Mouse (Mus musculus): ENCODE data around the gene Taf5l. TPM values are rescaled to one million over a fixed set of nuclear protein-coding genes. Genes with fewer than 3 reads are reported as not detected.
"Not testable (repeated sequence)": the region's sequence is repeated elsewhere in the genome, so short reads cannot be mapped to it uniquely, and the experiment has no call there.

Taf5l gene
- polyA plus RNA-seq, 1 experiment from 2014 or later = 37.8 TPM

DNA sequence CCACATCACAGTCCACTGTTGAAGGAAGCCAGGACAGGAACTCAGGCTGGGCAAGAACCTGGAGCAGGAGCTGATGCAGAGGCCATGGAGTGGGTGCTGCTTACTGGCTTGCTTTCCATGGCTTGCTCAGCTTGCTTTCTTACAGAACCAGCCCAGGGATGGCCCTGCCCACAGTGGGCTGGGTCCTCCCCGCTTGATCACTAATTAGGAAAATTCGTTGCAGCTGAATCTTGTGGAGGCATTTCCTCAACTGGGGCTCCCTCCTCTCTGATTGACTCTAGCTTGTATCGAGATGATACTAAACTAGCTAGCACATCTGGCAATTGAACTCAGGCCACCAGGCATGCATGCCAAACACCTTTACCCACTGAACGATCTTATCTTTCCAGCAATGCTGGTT is 18.2 kb upstream of the Taf5l start:
- Histone ChIP-seq H3K27ac (no peak overlapping the region), H3K4me3 (no peak overlapping the region), H3K36me3 (peaks cover 92% of the 10 kb centered on the region), H3K4me1 (replicated peaks) (no peaks in the 10 kb centered on the region), H3K27me3 (ENCODE audit: insufficient read depth, poor library complexity, severe bottlenecking) (no peaks in the 10 kb centered on the region), H3K9me3 (no peaks in the 10 kb centered on the region)
- no peak for DNase-seq (ENCODE audit: low spot score)
- 92% methylated on average over 4 of the region's 4 CpGs for WGBS

DNA sequence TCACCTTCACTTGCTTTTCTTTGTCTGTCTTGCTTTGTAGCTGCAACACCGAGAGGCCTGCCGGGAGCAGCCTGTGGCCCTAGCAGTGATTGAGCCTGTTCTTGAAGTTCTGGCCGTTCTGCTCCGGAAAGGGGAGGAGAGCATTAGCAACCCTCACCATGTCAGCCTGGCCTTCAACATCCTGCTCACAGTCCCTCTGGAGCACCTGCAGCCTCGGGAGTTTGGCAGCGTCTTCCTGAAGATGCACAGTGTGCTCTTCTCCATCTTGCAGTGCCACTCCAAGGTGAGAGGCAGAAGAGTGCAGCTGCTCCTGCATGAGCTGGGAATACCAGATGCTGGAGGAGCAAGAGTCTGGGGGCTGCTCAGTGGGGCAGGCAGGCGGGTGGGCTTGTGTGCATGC is 16.9 kb upstream of the Taf5l start:
- Histone ChIP-seq H3K27me3 (ENCODE audit: insufficient read depth, poor library complexity, severe bottlenecking) (no peaks in the 10 kb centered on the region), H3K36me3 (peaks cover 97% of the 10 kb centered on the region), H3K27ac (no peak overlapping the region), H3K4me3 (no peak overlapping the region), H3K9me3 (no peaks in the 10 kb centered on the region), H3K4me1 (replicated peaks) (no peaks in the 10 kb centered on the region)
- no peak for DNase-seq (ENCODE audit: low spot score)
- WGBS = 92% methylated on average over 7 of the region's 7 CpGs

DNA sequence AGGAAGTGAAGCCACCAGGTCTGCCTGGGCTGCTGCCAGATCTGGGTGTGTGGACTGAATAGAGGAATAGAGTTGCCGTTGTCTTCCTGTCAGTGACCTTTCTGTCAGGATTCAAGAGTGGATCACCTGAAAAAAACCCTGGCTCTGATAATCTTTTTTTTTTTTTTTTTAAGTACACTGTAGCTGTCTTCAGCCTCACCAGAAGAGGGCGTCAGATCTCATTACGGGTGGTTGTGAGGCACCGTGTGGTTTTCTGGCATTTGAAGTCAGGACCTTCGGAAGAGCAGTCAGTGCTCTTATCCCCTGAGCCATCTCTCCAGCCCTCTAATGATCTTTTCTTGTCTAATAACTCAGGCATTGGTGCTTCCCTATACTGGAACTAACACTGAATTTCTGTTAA is 12.2 kb upstream of the Taf5l start:
- Histone ChIP-seq H3K4me1 (replicated peaks) (no peaks in the 10 kb centered on the region), H3K4me3 (no peak overlapping the region), H3K36me3 (peaks cover 95% of the 10 kb centered on the region), H3K9me3 (no peaks in the 10 kb centered on the region), H3K27ac (no peak overlapping the region), H3K27me3 (ENCODE audit: insufficient read depth, poor library complexity, severe bottlenecking) (no peaks in the 10 kb centered on the region)
- WGBS = 75% methylated on average over 5 of the region's 5 CpGs
- no peak for DNase-seq (ENCODE audit: low spot score)

DNA sequence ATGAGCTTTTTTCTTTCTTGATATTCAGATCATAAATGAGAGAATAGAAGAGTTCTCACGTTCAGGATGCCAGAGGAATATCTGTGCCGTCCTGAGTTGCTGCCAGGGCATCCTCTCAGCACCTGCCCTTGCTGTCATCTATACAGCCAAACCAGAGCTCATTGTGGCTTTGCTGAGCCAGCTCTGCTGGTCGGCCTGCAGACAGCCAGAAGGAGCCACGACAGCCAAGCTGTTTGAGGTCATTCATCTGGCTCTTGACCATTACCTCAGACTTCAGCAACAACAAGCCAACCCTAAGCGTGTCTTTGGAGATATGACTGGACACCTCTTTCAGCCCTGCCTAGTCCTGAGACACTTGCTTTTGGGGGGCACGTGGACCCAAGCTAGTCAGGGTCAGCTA is 6.6 kb upstream of the Taf5l start:
- no peak for DNase-seq (ENCODE audit: low spot score)
- Histone ChIP-seq H3K9me3 (no peaks in the 10 kb centered on the region), H3K4me3 (no peak overlapping the region), H3K27me3 (ENCODE audit: insufficient read depth, poor library complexity, severe bottlenecking) (no peaks in the 10 kb centered on the region), H3K36me3 (peaks cover 89% of the 10 kb centered on the region), H3K27ac (no peak overlapping the region), H3K4me1 (replicated peaks) (0 out of 2 replicates have a peak, but pooled peaks cover 3% of the 10 kb centered on the region)
- WGBS = 91% methylated on average over 6 of the region's 6 CpGs

DNA sequence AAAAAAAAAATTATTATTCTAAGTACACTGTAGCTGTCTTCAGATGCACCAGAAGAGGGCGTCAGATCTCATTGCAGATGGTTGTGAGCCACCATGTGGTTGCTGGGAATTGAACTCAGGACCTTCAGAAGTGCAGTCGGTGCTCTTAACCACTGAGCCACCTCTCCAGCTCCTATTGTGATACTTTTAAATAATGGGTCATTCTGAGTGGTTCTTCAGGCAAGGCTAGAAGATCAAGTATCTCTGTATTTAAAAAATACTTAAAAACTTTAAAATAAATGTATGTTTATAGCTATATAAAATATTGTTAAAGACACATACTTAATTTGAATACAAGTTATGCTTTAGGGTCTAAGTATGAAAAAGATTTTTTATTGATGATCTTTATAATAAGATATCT is 5.1 kb upstream of the Taf5l start:
- not testable (repeated sequence) for DNase-seq (ENCODE audit: low spot score); H3K9me3 ChIP-seq; H3K4me3 ChIP-seq; H3K27ac ChIP-seq; H3K27me3 ChIP-seq (ENCODE audit: insufficient read depth, poor library complexity, severe bottlenecking)
- H3K4me1 ChIP-seq (replicated peaks) = peaks cover 14% of the 10 kb centered on the region
- peaks cover 77% of the 10 kb centered on the region for H3K36me3 ChIP-seq
- WGBS = 79% methylated on average over 2 of the region's 2 CpGs

DNA sequence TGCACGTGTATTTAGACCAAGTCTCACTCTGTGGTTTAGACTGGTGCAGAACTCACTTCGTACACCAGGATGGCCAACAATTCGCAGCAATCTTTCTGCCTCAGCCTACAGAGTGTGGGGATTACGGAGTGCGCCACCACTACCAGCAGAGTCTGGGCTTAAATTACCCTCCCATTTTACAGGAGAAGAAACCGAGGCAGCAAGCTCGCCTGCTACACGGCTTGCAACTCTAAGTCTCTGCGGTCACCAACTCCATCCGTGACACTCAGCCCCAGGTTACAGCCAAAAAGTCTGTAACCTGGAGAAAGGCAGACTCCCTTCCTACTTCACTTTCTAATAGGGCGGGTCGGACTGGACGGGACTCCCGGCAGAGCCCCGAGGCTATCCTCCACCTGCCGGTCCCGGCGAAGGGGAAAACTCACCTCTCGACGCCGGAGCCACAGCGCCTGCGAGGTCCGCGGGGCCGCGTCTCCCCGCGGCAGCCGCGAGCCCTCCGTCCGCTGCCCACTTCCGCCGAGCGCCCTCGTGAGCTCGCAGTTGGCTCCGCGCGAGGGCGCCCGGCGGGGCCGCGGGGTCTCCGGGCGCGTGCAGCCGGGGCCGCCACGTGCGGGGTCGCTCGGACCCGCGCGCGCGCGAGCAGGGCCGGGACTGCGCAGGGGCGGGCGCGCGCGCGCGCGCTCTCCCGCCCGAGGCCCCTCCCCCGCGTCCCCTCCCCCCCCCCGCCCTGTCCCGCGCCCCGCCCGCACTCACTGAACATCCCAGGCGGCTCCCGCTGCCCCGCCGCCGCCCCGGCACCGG is 559 bp downstream of the Taf5l start:
- H3K4me1 ChIP-seq (replicated peaks) = peaks cover 39% of the 10 kb centered on the region
- H3K9me3 ChIP-seq = no peaks in the 10 kb centered on the region
- no peak for DNase-seq (ENCODE audit: low spot score)
- 1% methylated on average over 76 of the region's 87 CpGs for WGBS
- peaks cover 22% of the 10 kb centered on the region for H3K36me3 ChIP-seq
- no peaks in the 10 kb centered on the region for H3K27me3 ChIP-seq (ENCODE audit: insufficient read depth, poor library complexity, severe bottlenecking)
- H3K27ac ChIP-seq = peak overlapping the region; percentile 99
- peak overlapping the region; percentile 87 for H3K4me3 ChIP-seq

DNA sequence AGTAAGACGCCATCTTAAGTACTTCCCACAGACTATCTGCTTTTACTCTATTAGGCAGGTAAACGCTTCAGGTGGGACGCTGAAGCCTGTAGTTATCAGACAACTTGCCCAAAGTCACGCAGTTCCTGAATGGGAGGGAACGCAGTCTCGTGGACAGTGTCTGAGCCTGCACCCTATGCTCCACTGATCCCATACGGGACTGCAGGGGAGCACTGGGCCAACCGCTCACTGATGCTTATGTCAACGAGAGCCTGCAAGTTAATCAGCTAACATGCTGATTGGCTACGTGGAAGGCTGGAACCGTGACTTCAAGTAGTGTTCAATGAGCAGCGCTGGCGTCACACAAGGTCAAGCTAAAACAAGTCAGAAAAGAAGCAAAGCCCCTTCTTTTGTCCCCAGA is 1.4 kb downstream of the Taf5l start:
- H3K27ac ChIP-seq = peak overlapping the region; percentile 9; the same call in 1 of the 2 replicates

DNA sequence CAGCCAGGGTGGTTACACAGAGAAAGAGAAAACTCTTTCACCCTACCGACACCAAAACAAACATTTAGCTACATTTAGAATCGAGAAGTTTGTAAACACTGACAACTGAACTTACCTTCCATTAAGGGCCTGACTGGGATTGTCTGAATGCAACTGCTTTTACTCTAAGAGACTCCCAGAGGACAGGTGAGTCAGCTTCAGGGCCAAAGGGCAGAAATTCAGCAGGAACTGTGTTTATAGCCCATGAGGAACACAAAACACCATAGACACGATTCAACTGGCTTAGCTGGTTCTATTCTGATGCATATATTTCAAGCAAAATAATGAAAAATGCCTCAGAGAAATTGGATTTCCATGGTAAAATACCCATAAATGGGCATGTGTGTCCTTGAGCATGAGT is 6.4 kb downstream of the Taf5l start:
- WGBS = 89% methylated on average over 3 of the region's 3 CpGs
- H3K27ac ChIP-seq = no peak overlapping the region
- no peaks in the 10 kb centered on the region for H3K27me3 ChIP-seq (ENCODE audit: insufficient read depth, poor library complexity, severe bottlenecking)
- H3K4me1 ChIP-seq (replicated peaks) = peaks cover 15% of the 10 kb centered on the region
- no peak overlapping the region for H3K4me3 ChIP-seq
- DNase-seq (ENCODE audit: low spot score) = no peak
- no peaks in the 10 kb centered on the region for H3K9me3 ChIP-seq
- H3K36me3 ChIP-seq = peaks cover 11% of the 10 kb centered on the region

More for the DNA sequence above, 1.4 kb downstream of the Taf5l start:
- WGBS = 39% methylated on average over 13 of the region's 13 CpGs
- no peaks in the 10 kb centered on the region for H3K27me3 ChIP-seq (ENCODE audit: insufficient read depth, poor library complexity, severe bottlenecking)
- peak overlapping the region; percentile 87 for H3K4me3 ChIP-seq
- DNase-seq (ENCODE audit: low spot score) = peak; percentile 15
- H3K4me1 ChIP-seq (replicated peaks) = peaks cover 39% of the 10 kb centered on the region
- H3K9me3 ChIP-seq = no peaks in the 10 kb centered on the region
- peaks cover 13% of the 10 kb centered on the region for H3K36me3 ChIP-seq

DNA sequence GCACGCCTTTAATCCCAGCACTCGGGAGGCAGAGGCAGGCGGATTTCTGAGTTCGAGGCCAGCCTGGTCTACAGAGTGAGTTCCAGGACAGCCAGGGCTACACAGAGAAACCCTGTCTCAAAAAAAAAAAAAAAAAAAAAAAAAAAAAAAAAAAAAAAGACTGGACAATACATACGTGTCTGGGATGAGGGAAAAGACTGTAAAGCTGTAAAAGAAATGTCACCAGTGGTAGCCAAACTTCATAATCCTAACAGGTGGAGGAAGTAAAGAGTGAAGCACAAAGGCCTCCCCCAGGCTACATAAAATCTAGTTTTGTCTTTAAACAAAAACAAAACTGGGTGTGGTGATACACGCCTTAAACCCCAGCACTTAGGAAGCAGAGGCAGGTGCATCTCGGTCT is 6.9 kb downstream of the Taf5l start:
- not testable (repeated sequence) for H3K4me3 ChIP-seq

DNA sequence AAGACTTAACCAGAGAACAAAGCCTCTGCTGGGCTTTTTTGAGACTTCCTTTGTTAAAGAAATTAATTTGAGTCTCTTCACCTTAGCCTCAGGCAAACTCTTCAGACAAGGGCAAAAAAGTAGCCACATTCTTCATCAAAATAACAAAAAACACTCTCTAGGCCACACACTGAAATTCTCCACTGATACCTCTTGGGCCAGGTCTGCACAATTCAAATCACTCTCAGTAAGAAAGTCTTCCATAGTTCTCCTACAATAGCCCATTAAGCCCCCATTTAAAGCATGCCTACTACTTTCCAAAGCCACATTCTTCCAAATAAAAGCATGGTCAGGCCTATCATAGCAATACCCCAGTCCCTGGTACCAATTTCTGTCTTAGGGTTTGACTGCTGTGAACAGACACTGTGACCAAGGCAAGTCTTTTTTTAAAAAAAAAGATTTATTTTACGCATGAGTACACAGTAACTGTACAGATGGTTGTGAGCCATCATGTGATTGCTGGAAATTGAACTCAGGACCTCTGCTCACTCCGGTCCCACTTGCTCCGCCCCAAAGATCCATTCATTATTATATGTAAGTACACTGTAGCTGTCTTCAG is 9.1 kb downstream of the Taf5l start:
- WGBS = 94% methylated on average over 3 of the region's 3 CpGs
- Histone ChIP-seq H3K27ac (no peak overlapping the region), H3K4me3 (no peak overlapping the region), H3K36me3 (peaks cover 37% of the 10 kb centered on the region), H3K4me1 (replicated peaks) (no peaks in the 10 kb centered on the region), H3K9me3 (no peaks in the 10 kb centered on the region), H3K27me3 (ENCODE audit: insufficient read depth, poor library complexity, severe bottlenecking) (no peaks in the 10 kb centered on the region)
- DNase-seq (ENCODE audit: low spot score) = no peak

More for the DNA sequence above, 6.9 kb downstream of the Taf5l start:
- not testable (repeated sequence) for H3K9me3 ChIP-seq; DNase-seq (ENCODE audit: low spot score); H3K27me3 ChIP-seq (ENCODE audit: insufficient read depth, poor library complexity, severe bottlenecking); H3K27ac ChIP-seq
- WGBS = 92% methylated on average over 7 of the region's 7 CpGs
- H3K36me3 ChIP-seq = peaks cover 15% of the 10 kb centered on the region
- peaks cover 10% of the 10 kb centered on the region for H3K4me1 ChIP-seq (replicated peaks)

DNA sequence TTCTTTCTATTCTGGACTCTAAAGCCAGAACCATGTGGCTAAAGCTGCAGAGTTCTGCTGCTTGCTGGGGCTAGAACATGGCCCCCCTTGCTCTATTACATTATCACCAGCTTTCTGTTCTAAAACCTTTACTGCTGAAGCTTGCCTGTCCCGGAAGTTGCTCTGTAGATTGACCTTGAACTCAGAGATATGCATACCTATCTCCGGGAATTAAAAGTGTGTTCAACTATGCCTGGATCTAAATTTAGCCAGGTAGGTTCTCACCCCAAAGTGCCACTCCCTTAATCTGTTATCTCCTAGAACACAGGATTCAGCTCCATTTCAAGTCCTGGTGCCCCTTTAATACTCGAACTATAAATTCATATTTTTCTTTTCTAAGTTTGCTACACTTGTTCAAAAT is 9.6 kb downstream of the Taf5l start:
- 91% methylated on average over 3 of the region's 3 CpGs for WGBS
- no peaks in the 10 kb centered on the region for H3K27me3 ChIP-seq (ENCODE audit: insufficient read depth, poor library complexity, severe bottlenecking)
- peaks cover 42% of the 10 kb centered on the region for H3K36me3 ChIP-seq
- DNase-seq (ENCODE audit: low spot score) = no peak
- no peak overlapping the region for H3K4me3 ChIP-seq
- H3K9me3 ChIP-seq = no peaks in the 10 kb centered on the region
- H3K4me1 ChIP-seq (replicated peaks) = no peaks in the 10 kb centered on the region
- no peak overlapping the region for H3K27ac ChIP-seq

DNA sequence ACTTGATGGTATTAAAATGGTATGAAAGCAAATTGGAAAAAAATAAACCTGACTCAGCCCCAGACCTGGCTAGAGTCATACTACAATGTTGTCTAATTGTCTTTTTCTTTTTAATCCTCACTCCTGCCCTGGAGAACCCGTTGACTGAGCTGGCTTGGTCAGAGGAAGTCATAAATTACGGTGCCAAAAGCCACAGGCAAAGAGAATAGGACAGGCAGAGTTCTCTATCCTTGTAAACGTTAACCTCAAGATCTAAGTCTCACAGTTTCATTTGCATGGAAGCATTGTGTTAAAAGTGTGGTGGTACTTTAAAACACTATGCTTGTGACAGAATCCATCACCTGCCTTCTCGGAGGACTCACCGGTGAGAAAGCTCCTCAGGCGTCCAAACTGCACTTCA is 13.4 kb downstream of the Taf5l start:
- DNase-seq (ENCODE audit: low spot score) = no peak

DNA sequence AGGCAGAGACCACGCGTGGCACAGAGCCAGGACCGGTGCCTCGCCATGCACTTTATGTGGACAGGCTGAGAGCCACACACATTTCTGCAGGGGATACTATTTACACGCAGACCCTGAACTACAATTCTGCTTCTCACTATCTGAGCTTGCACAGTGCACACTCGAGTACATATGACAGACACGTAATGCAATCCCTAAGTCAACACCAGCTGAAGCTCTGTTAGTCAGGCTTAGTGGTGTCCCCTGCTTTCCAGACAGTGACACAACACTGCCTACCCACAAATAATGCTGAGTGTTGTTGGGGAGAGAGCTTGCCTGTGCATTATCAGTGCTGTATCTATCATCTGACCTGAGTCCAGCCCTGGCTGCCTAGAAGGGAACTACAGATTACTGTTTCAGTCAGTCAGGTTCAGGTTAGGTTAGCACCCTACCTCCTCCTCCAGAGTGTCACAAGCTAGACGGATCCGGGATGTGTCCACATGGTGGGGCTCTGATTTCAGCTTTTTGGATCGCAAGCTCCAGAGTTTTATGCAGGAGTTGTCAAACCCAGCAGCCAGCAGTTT is 18.6 kb downstream of the Taf5l start:
- Histone ChIP-seq H3K4me1 (replicated peaks) (no peaks in the 10 kb centered on the region), H3K27ac (no peak overlapping the region), H3K36me3 (peaks cover 99% of the 10 kb centered on the region), H3K4me3 (no peak overlapping the region), H3K9me3 (no peaks in the 10 kb centered on the region), H3K27me3 (ENCODE audit: insufficient read depth, poor library complexity, severe bottlenecking) (no peaks in the 10 kb centered on the region)
- DNase-seq (ENCODE audit: low spot score) = no peak
- 95% methylated on average over 10 of the region's 10 CpGs for WGBS

More for the DNA sequence above, 13.4 kb downstream of the Taf5l start:
- Histone ChIP-seq H3K36me3 (peaks cover 80% of the 10 kb centered on the region), H3K27ac (no peak overlapping the region), H3K9me3 (no peaks in the 10 kb centered on the region), H3K4me1 (replicated peaks) (no peaks in the 10 kb centered on the region), H3K4me3 (no peak overlapping the region), H3K27me3 (ENCODE audit: insufficient read depth, poor library complexity, severe bottlenecking) (no peaks in the 10 kb centered on the region)
- WGBS = 91% methylated on average over 6 of the region's 6 CpGs

Measured in hindbrain, embryonic 10.5 days (tissue).